1 mouse cellular context compared by ENCODE assay signal in genomic region chr7:25632679-25633078, GRCm38 (mm10).
TF ChIP-seq lines count a peak whose summit lies in the region.

No protein-coding gene starts in this region.

TF ChIP-seq in CH12.LX, 34 proteins besides CTCF, POLR2A, EP300 and RAD21 (continued from another document):
- no peak for TF ChIP-seq JUN (IDR thresholded peaks at IDR 0.05; ENCODE audit: insufficient read depth, low read depth, low read length)
- TF ChIP-seq SIN3A (IDR thresholded peaks at IDR 0.05; ENCODE audit: low read length), result no peak
- no peak for TF ChIP-seq ZNF384 (IDR thresholded peaks at IDR 0.05; ENCODE audit: low read depth, low read length)
